Mouse (Mus musculus) liver, embryonic 12.5 days (tissue): Measurements from ENCODE around the gene Copa. TPM values are rescaled to one million over a fixed set of nuclear protein-coding genes. Genes with fewer than 3 reads are reported as not detected.
A peak's percentile ranks its signal among the peaks of the same experiment; 100 is the strongest.

ENCODE experiments used
- ATAC-seq: fragments of 200-750 bp; cut with Nextera tagmentation; 2 replicates; pipeline ENCODE4 v1.8.0; 2017; ENCODE audit warnings: moderate number of reproducible peaks, mild to moderate bottlenecking, moderate library complexity
- H3K27ac ChIP-seq: fragments of 300-500 bp; sonication (generic); 2 replicates; pipeline ENCODE4 v1.5.1; 2016; ENCODE audit warnings: mild to moderate bottlenecking
- H3K27me3 ChIP-seq: fragments of 300-500 bp; sonication (generic); replicated peaks from 2 replicates; pipeline ENCODE4 v1.6.1; 2016; ENCODE audit warnings: mild to moderate bottlenecking, moderate library complexity
- H3K36me3 ChIP-seq: fragments of 300-500 bp; sonication (generic); 2 replicates; pipeline ENCODE4 v1.6.1; 2016; ENCODE audit warnings: mild to moderate bottlenecking, moderate library complexity
- H3K4me1 ChIP-seq: fragments of 300-500 bp; sonication (generic); 2 replicates; pipeline ENCODE4 v1.6.1; 2016
- H3K4me2 ChIP-seq: fragments of 300-500 bp; sonication (generic); 2 replicates; pipeline ENCODE4 v1.6.1; 2016; ENCODE audit warnings: mild to moderate bottlenecking, moderate library complexity
- H3K4me3 ChIP-seq: fragments of 300-500 bp; sonication (generic); 2 replicates; pipeline ENCODE4 v1.5.1; 2016; ENCODE audit warnings: mild to moderate bottlenecking, moderate library complexity
- H3K9ac ChIP-seq: fragments of 300-500 bp; sonication (generic); 2 replicates; pipeline ENCODE4 v1.6.1; 2016; ENCODE audit warnings: mild to moderate bottlenecking, moderate library complexity
- H3K9me3 ChIP-seq: fragments of 300-500 bp; sonication (generic); replicated peaks from 2 replicates; pipeline ENCODE4 v1.6.1; 2016; ENCODE audit warnings: mild to moderate bottlenecking, moderate library complexity
- WGBS: fragments of 180-500 bp; shearing (Covaris S2); methylation state at CpG from one replicate; pipeline ENCODE4 v1.1.7; 2016; ENCODE audit not compliant: insufficient replicate concordance; 5-methylcytosine and 5-hydroxymethylcytosine counted together
- polyA plus RNA-seq: library from polyadenylated mRNA; unstranded; fragments of >200 nt; fragmentation: Nextera tagmentation; extraction: Ambion mirVana; gene quantifications from 2 replicates; pipeline ENCODE4 v1.2.1, GENCODE M21; 2016

Gene Copa
- polyA plus RNA-seq, 1 experiment from 2014 or later: 92.8 TPM

DNA sequence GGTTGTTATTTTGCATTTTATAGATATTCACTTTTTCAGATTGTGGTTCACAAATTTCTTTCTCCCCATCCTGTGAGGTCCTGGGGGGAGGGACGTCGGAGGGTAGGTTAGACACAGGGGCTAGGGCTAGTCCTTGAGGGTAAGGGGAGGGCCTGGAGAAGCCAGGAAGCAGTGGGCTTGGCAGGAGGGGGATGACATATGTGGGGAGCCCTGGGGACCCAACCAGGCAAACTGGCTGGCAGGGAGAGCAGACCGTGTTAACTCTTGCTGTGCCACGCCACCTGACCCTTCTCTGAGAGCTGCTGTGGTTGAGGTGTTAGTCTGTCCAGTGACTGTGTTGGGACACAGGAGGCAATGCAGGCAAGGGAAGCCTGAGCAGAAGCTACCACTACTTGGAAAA is 21.7 kb upstream of the Copa start:
- H3K4me3 ChIP-seq: no peak overlapping the region
- H3K4me1 ChIP-seq: no peaks in the 10 kb centered on the region
- peaks cover 25% of the 10 kb centered on the region for H3K27me3 ChIP-seq
- H3K9ac ChIP-seq: no peak overlapping the region
- ATAC-seq: no peak
- peaks cover 16% of the 10 kb centered on the region for H3K36me3 ChIP-seq
- 49% methylated on average over 4 of the region's 4 CpGs for WGBS
- no peaks in the 10 kb centered on the region for H3K9me3 ChIP-seq
- no peak overlapping the region for H3K27ac ChIP-seq
- H3K4me2 ChIP-seq: no peak overlapping the region

DNA sequence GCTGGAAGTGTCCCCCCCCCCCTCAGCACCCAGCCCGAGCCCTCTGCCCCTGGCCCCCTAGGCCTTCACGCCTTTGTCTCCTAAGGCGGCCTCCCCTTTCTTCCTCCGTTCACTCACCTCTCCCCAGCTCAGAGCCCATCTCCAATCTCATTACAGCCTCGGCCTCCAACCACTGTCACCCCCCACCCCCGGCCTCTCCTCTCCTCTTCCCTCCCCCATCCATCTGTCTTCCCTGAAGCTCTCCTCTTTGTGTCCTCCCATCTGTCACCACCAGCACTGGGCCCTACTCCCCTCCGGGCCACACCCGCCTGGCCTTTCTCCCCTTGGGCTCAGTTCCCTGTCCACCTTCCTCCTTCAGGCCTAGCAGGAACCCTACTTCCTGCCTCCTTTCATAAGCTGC is 21.1 kb upstream of the Copa start:
- no peak overlapping the region for H3K4me3 ChIP-seq
- 44% methylated on average over 8 of the region's 8 CpGs for WGBS
- H3K27ac ChIP-seq: no peak overlapping the region

DNA sequence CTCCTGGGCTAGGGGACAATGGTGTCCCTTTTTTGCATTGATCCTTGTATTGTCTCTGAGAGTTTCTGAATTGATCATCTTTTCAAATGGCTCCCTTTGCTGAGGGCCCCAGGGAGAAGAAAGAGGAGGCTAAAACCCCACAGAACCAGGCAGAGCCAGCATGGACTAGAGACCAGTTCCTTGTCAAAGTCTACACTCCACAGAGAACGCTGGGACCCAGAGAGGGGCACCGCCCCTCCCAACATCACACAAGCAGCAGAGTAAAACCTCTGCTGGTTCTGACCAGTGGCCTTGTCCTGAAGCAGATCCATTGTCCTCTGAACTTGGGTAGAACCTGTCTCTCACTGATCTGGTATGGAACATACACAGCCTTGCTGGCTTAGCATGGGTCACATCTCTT is 20.2 kb upstream of the Copa start:
- peaks cover 11% of the 10 kb centered on the region for H3K27me3 ChIP-seq
- H3K4me2 ChIP-seq: no peak overlapping the region
- no peak overlapping the region for H3K27ac ChIP-seq
- peaks cover 30% of the 10 kb centered on the region for H3K36me3 ChIP-seq
- H3K9ac ChIP-seq: no peak overlapping the region
- ATAC-seq: no peak
- WGBS: 57% methylated on average over 2 of the region's 2 CpGs
- no peaks in the 10 kb centered on the region for H3K9me3 ChIP-seq
- H3K4me1 ChIP-seq: no peaks in the 10 kb centered on the region
- no peak overlapping the region for H3K4me3 ChIP-seq

More for the DNA sequence above, 21.1 kb upstream of the Copa start:
- Histone ChIP-seq H3K9me3 (no peaks in the 10 kb centered on the region), H3K36me3 (peaks cover 21% of the 10 kb centered on the region), H3K4me2 (no peak overlapping the region), H3K9ac (no peak overlapping the region), H3K27me3 (peaks cover 19% of the 10 kb centered on the region), H3K4me1 (no peaks in the 10 kb centered on the region)
- no peak for ATAC-seq

- H3K4me2 ChIP-seq: no peak overlapping the region
- no peak overlapping the region for H3K9ac ChIP-seq
- 0 out of 2 replicates have a peak, but pooled peaks cover 5% of the 10 kb centered on the region for H3K27me3 ChIP-seq
- H3K9me3 ChIP-seq: no peaks in the 10 kb centered on the region
- WGBS: 59% methylated on average over 4 of the region's 4 CpGs
- H3K4me3 ChIP-seq: no peak overlapping the region
- H3K4me1 ChIP-seq: no peaks in the 10 kb centered on the region
- H3K27ac ChIP-seq: no peak overlapping the region
- H3K36me3 ChIP-seq: peaks cover 43% of the 10 kb centered on the region
- ATAC-seq: no peak
These were observed 18.9 kb upstream of the Copa start for GRCm38 (mm10) chr1:172063291-172064023.

DNA sequence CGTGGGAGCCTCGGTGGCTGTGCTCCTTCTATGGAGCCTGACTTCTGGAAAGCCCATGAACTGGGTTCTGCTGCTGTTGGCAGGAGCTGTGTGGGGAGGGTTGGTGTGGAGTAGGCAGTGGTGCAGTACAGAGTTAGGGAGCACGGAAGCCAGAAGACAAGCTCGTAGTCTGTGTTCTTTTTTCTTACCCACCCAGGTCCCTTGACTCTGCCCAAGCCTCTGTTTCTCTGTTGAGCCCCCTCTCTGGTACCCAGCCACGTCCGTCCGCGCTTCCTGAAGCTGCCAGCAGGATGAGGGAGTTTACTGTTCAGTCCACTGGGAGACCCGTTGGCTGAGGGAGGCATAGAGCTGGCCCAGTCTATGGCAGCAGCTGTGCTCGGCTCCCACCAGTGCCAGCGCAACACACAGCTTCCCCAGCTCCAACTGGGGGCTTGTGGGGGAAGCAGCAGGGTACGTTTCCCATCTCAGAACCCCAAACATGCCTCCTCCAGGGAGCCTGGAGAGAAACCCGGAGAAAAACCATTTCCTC is 17.7 kb upstream of the Copa start:
- no peaks in the 10 kb centered on the region for H3K9me3 ChIP-seq
- ATAC-seq: no peak
- H3K27ac ChIP-seq: no peak overlapping the region
- H3K9ac ChIP-seq: no peak overlapping the region
- H3K4me2 ChIP-seq: no peak overlapping the region
- H3K4me1 ChIP-seq: no peaks in the 10 kb centered on the region
- H3K27me3 ChIP-seq: no peaks in the 10 kb centered on the region
- H3K4me3 ChIP-seq: no peak overlapping the region
- 85% methylated on average over 13 of the region's 13 CpGs for WGBS
- peaks cover 55% of the 10 kb centered on the region for H3K36me3 ChIP-seq

DNA sequence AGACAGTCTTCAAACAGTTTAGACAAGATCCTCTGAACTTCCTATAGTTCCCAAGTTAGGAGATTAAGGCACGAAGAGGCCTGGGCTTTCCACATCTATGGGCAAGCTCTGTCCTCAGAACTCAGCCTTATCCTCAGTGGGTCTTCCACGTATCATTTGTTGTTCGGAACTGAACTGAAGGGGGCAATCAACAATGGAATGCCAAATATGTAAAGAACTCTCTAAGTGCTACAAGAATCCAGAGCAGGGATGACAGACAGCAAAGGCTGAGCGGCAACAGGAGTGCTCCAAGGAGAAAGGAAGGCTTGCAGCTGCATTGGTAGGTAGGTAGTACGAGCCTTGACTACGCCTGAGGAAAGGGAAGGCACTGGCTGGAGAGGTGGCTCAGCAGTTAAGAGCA is 12.1 kb upstream of the Copa start:
- Histone ChIP-seq H3K4me2 (no peak overlapping the region), H3K4me3 (no peak overlapping the region), H3K9ac (no peak overlapping the region), H3K9me3 (no peaks in the 10 kb centered on the region), H3K36me3 (peaks cover 99% of the 10 kb centered on the region), H3K27ac (no peak overlapping the region), H3K27me3 (no peaks in the 10 kb centered on the region), H3K4me1 (no peaks in the 10 kb centered on the region)
- 83% methylated on average over 6 of the region's 6 CpGs for WGBS
- no peak for ATAC-seq

GRCm38 (mm10) chr1:172071556-172071955 is 10.8 kb upstream of the Copa start:
- H3K27ac ChIP-seq: no peak overlapping the region

DNA sequence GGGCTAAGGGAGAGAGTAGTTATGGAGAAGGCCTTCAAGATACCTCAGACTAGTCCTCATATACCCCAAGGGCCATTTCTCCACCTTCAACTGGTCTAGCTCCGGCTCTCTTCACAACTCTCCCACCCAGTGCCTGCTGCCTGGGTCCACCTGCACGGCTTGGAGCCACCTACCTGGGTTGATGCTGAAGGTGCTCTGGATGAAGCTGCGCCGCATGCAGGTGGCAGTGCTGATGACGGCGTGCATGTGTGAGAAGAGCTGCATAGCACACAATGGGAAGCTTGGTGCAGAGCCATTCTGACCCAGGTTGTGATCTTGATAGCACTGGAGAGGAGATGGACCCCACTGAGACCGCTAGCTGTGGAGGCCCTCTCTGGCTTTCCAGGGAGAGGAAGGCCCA is 9.7 kb upstream of the Copa start:
- Histone ChIP-seq H3K9ac (no peak overlapping the region), H3K9me3 (no peaks in the 10 kb centered on the region), H3K4me2 (no peak overlapping the region), H3K27me3 (no peaks in the 10 kb centered on the region), H3K27ac (no peak overlapping the region), H3K4me1 (peaks cover under 1% of the 10 kb centered on the region; the same call in 1 of the 2 replicates), H3K4me3 (no peak overlapping the region), H3K36me3 (peaks cover 96% of the 10 kb centered on the region)
- 88% methylated on average over 7 of the region's 7 CpGs for WGBS
- no peak for ATAC-seq

More at GRCm38 (mm10) chr1:172071556-172071955, 10.8 kb upstream of the Copa start:
- WGBS: 70% methylated on average over 4 of the region's 4 CpGs
- Histone ChIP-seq H3K27me3 (no peaks in the 10 kb centered on the region), H3K4me3 (no peak overlapping the region), H3K9me3 (no peaks in the 10 kb centered on the region), H3K4me1 (no peaks in the 10 kb centered on the region), H3K9ac (no peak overlapping the region), H3K4me2 (no peak overlapping the region), H3K36me3 (peaks cover 100% of the 10 kb centered on the region)
- ATAC-seq: no peak

GRCm38 (mm10) chr1:172077981-172078380 is 4.3 kb upstream of the Copa start:
- WGBS: 39% methylated on average over 5 of the region's 5 CpGs
- H3K27me3 ChIP-seq: no peaks in the 10 kb centered on the region
- no peak overlapping the region for H3K4me2 ChIP-seq
- no peak overlapping the region for H3K27ac ChIP-seq
- H3K36me3 ChIP-seq: peaks cover 76% of the 10 kb centered on the region
- peaks cover 18% of the 10 kb centered on the region for H3K4me1 ChIP-seq
- no peak for ATAC-seq
- no peak overlapping the region for H3K4me3 ChIP-seq
- H3K9me3 ChIP-seq: no peaks in the 10 kb centered on the region
- H3K9ac ChIP-seq: no peak overlapping the region

- ATAC-seq: peak; percentile 73
- Histone ChIP-seq H3K9ac (peak overlapping the region; percentile 86), H3K9me3 (no peaks in the 10 kb centered on the region), H3K4me2 (peak overlapping the region; percentile 76), H3K27me3 (no peaks in the 10 kb centered on the region), H3K27ac (peak overlapping the region; percentile 77), H3K4me3 (peak overlapping the region; percentile 84), H3K4me1 (peaks cover 33% of the 10 kb centered on the region), H3K36me3 (peaks cover 34% of the 10 kb centered on the region)
- WGBS: 1% methylated on average over 24 of the region's 24 CpGs
These were observed 643 bp downstream of the Copa start for GRCm38 (mm10) chr1:172082899-172083445.

GRCm38 (mm10) chr1:172093522-172093921 is 11.2 kb downstream of the Copa start:
- 77% methylated on average over 3 of the region's 3 CpGs for WGBS
- Histone ChIP-seq H3K27ac (no peak overlapping the region), H3K9ac (no peak overlapping the region), H3K27me3 (no peaks in the 10 kb centered on the region), H3K36me3 (peaks cover 84% of the 10 kb centered on the region), H3K4me1 (no peaks in the 10 kb centered on the region), H3K4me3 (no peak overlapping the region), H3K9me3 (no peaks in the 10 kb centered on the region), H3K4me2 (no peak overlapping the region)
- ATAC-seq: no peak

DNA sequence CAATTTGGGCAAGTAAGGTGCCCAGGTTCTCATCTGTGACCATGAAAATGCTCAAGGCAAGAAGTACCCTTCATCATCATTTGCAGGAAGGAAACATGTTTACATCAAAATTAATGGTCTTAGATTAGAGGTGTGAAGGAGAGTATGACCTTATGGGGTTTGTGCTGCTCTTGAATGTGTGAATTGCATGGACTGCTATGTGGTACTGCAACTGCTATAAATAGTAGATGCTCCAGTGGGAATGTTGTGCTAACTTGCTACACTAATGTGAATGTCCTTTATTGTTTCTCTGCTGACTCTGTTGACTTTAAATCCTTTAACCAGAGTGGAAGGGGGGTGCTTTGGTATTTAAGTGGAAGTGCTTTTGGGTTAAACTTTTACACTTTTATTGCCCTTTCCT is 12.0 kb downstream of the Copa start:
- H3K4me1 ChIP-seq: no peaks in the 10 kb centered on the region
- no peak overlapping the region for H3K4me3 ChIP-seq
- H3K27ac ChIP-seq: no peak overlapping the region
- H3K9ac ChIP-seq: no peak overlapping the region
- peaks cover 80% of the 10 kb centered on the region for H3K36me3 ChIP-seq
- ATAC-seq: no peak
- H3K27me3 ChIP-seq: no peaks in the 10 kb centered on the region
- H3K9me3 ChIP-seq: no peaks in the 10 kb centered on the region
- H3K4me2 ChIP-seq: no peak overlapping the region
